Mouse (Mus musculus) kidney, adult 8-10 months (tissue): ENCODE measurements around the gene Ttc16.

Source experiments
- DNase-seq, 2 experiments: peaks; one replicate each; pipeline ENCODE4 v3.0.0; 2022

The Ttc16 gene

GRCm38 (mm10) chr2:32741273-32742172 lies 33.9 kb downstream of the Ttc16 start:
- DNase-seq = no peak

DNA sequence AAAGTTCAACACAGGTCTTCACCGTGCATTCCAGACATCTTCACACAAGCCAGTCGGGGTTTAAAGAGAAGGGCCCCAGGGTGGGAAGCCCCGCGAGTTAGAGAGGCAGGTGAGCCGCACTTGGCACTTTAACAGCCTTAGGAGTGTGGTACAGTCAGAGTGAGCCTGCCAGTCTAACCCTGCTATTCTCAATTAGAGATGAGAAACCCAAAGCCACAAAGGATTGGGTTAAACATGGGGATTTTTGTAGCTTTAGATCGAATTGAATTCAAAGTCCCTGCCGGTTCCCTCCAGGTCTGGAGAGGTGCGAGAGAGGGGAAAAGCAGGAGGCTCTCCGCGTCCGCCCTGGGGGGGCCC lies 34.5 kb downstream of the Ttc16 start, which contains the start of gene 6330409D20Rik:
Gene 6330409D20Rik, minus strand, starts transcription at position 101 of the 357 bp plus-strand sequence.
- DNase-seq = no peak

- no peak for DNase-seq
Measured at GRCm38 (mm10) chr2:32739311-32739710, 36.1 kb downstream of the Ttc16 start.

- no peak for DNase-seq
Measured at GRCm38 (mm10) chr2:32737008-32737407, 38.4 kb downstream of the Ttc16 start.

DNA sequence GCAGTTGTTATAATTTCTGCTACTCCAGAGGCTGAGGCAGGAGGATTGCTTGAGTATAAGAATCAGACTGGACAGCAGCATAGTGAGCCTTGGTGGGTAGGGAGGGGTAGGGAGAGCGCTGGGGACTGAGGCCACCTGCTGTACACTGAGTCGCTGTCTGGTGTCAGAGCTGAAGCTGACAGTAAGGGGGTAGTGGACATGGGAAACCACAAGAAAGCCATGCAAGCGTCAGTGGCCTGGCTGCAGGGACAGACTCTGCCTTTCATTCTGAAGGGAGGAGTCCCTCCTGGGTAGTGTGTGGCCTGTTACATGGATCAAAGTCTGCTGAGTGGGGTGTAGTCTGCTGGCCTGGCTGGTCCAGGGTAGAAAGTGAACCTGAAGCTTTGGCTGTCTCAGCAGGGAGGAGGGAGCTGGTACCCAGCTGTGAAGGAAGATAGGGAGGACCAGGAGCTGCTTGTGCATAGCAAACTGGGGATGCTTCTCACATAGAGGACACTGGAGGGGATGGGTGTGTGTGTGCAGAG lies 39.1 kb downstream of the Ttc16 start:
- no peak for DNase-seq

- peak; percentile 67 to 69 for DNase-seq
Measured at GRCm38 (mm10) chr2:32734933-32735332, 40.5 kb downstream of the Ttc16 start.

- no peak for DNase-seq
Measured at GRCm38 (mm10) chr2:32734480-32734879, 41.0 kb downstream of the Ttc16 start.

DNA sequence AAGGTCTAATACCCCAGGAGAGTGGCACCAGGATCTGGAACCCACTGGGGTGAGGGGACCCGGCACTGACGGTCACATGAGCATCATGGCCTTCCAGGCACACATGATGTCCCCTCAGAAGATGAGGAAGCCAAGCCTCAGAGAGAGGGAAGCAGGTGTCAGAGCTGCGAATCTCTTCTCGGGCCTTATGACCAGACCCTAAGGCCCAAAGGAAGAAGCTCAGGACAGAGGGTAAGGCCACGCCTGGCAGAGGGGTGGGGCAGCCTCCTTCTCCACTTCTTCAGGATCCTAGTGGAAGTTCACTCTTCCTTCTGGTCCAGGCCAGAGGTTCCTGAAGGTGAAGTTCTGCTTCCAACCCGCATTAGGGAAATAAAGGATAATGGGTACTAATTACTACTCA lies 42.7 kb downstream of the Ttc16 start:
- no peak for DNase-seq

DNA sequence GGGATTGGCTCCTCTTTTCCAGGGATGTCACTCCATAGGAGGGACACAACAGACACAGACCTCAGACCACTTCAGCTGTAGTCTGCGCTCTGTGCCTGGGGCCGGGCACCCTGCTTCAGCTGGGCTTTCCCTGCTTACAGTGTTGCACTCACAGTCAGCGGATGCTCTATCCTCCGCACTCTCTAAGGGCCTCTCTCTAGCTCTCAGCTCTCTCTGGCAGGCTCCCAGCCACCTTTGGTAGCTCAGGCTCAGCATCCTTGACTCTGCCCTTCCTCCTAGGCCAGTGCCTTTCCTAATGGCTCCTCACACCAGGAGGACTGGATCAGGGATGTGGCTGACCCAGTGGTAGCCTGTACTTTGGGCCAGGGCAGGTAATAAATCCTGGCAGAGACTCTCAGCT lies 43.5 kb downstream of the Ttc16 start:
- DNase-seq = no peak

DNA sequence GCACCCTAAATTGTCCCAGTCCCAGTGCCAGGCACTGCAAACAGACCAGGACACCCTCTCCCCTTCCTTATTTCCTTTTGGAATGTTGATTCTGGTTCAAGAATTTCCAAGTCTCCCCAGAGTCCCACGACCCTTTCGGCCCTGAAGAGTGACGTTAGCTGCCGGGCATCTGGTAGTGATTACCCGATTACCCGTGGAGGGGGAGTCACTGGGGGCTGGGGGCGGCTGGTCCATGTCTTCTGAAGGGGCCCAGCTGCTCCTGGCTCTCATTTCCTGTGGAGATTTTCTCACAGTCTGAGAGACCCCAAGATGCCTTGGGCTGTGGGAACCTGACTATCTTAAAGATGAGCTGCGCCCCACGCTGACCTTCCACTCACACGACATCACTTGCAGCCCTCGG lies 44.6 kb downstream of the Ttc16 start:
- no peak for DNase-seq

GRCm38 (mm10) chr2:32729547-32729946 lies 45.9 kb downstream of the Ttc16 start:
- DNase-seq = no peak

- DNase-seq = peak; percentile 63 to 73
Measured at GRCm38 (mm10) chr2:32728463-32728862, 47.0 kb downstream of the Ttc16 start.

DNA sequence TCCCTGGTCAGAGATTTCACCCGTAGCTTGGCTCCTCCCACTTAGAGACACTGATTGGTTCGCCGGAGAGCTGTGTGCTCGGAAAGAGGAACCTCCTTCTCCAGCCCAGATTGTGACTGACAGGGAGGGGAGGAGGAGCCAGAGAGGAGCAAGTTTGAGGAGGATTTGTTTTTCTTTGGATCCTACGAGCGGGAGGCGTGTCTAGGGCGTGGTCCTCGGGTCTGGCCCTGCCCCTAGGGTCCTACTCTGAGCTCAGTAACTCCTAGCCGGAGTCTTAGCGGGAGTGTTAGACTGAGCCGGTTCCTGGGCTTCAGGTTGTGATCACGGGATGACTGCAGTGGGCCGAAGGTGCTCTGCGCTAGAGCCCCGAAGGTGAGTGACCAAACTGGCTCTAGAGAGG lies 48.0 kb downstream of the Ttc16 start:
- DNase-seq = peak; percentile 97 to 98

DNA sequence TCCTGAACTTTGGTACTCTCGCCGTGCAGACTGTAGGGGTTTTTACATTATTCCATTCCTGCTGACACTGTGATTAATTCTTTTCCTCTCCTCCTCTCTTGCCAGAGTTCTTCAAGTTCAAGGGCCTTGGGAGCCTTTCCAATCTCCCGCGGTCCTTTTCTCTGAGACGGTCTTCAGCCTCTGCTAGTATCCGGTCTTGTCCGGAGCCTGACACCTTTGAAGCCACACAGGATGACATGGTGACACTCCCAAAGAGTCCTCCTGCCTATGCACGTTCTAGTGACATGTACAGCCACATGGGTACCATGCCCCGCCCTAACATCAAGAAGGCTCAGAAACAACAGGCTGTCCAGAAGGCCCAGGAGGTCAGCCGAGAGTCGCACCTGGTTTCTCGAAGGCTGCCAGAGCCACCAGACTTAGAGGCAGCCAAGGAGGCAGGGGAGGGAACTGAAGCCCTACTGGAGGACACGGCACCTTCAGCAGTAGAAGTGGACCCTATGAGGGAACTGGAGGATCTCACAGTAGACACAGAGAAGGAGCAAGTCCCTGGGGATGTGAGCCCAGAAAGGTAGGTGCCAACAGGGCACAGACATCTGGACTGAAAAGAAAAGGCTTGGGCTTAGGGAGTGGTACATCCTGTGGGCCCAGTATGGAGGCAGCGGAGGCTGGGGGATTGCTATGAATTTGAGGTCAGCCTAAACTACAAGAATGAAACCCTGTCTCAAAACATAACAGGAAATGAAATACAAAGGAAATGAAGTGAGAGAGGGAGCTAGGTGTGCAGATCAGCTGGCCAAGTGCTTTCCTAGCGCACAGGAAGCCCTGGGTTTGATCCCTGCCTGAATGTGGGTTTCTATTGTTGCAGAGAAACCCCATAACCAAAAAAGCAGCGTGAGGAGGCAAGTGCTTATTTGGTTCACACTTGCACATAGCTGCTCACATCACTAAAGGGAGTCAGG lies 50.3 kb downstream of the Ttc16 start:
- no peak for DNase-seq

GRCm38 (mm10) chr2:32724149-32724548 lies 51.3 kb downstream of the Ttc16 start:
- no peak for DNase-seq

GRCm38 (mm10) chr2:32722581-32722980 lies 52.9 kb downstream of the Ttc16 start:
- DNase-seq = no peak

- DNase-seq = no peak
Measured at GRCm38 (mm10) chr2:32722046-32722445, 53.4 kb downstream of the Ttc16 start.

- DNase-seq = no peak
Measured at GRCm38 (mm10) chr2:32720681-32721229, 54.7 kb downstream of the Ttc16 start, which contains the start of gene Sh2d3c. TSS of gene Sh2d3c (plus strand) at chr2:32721055.

GRCm38 (mm10) chr2:32720053-32720452 lies 55.4 kb downstream of the Ttc16 start:
- DNase-seq = no peak

- no peak for DNase-seq
Measured at GRCm38 (mm10) chr2:32718761-32719160, 56.7 kb downstream of the Ttc16 start.

GRCm38 (mm10) chr2:32714987-32715425 lies 60.4 kb downstream of the Ttc16 start:
- DNase-seq = no peak

DNA sequence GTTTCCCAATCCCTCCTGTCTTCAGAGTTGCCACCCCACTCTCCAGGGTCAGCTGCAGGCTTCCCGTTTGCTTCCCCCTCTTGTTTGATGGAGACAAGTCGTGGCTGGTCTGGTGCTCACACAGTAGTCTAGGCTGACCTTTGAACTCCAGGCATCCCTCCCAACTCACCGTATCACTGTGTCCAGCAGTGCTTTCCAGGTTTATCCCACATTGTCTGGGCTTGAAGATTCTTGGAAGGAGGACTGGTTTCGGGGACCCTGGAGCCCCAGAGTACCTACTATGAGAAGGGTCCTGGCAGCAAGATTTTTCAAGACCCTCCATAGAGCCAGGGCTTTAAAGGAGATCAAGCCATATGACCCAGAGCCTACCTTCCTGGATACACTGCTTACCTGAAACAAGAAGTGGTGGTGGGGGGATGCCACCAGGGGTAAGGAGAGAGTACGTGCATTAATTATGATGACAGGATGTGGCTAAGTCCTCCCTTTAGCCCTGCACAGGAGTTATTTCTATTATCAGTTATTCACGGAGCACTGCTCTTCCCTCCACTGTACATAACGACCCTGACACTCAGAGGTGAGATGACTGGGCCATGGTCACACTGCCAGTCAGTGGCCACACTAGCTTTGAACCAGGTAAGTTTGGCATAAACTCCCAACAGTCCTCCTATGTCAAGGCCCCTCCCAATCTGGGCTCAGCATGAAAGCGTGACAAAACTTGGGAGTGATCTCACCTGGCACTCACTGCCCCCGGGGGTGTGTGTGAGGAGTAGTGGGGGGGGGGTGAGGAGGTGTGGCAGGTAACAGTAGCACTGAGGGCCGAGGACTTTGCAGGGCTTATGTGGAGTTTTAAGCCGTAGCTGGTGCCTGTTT lies 61.1 kb downstream of the Ttc16 start:
- no peak for DNase-seq
